Mouse (Mus musculus): ENCODE results near the gene Prr5.

DNA sequence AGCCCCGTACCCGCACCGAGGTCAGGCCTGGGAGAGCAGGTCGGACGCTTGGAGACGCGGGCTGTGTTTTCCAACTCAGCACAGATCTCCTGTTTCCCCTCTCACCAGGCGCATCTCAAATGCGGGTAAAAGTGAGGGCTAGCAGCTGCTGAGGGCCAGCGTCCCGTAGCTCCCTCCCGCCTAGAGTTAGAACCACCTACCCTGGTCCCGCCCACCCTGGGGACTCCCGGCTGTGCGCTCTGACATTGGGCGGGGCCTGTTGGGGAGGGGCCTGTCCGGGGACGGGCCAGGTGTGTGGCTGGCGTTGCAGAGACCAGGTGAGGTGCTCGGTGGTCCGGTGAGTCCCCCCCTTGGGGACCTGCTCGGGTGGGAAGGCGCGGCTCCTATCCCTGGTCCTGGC lies 50.4 kb downstream of the Prr5 start, which contains the start of gene Arhgap8:
- TF ChIP-seq CTCF (IDR thresholded peaks at IDR 0.05; ENCODE audit: extremely low read depth, insufficient read length, insufficient replicate concordance, low read depth, low read length) (no peak), POLR2A (IDR thresholded peaks at IDR 0.05; ENCODE audit: low read depth, low read length) (peak; percentile 8; the same call in 1 of the 2 replicates)

Data from small intestine, adult 2 months (tissue).